Mouse (Mus musculus) left cerebral cortex, postnatal 36 days (tissue): ENCODE measurements at regions not wholly inside any gene's neighbourhood (a gene's known extent, or its start where the extent isn't known, plus 50 kb on each side); places are given as distances from the start of the nearest gene placed in this dataset.

Experiments used
- DNase-seq, 2 experiments: peaks; one replicate each; pipeline ENCODE4 v3.0.0; 2021 to 2022; ENCODE audit warnings: low spot score in 2 of 2, mixed read lengths in 1 of 2
- intact Hi-C: fragments of 180-260 bp; cut with DNase I; formaldehyde crosslinking; loops from one replicate; pipeline ENCODE4 v1.15.1; 2025

DNA sequence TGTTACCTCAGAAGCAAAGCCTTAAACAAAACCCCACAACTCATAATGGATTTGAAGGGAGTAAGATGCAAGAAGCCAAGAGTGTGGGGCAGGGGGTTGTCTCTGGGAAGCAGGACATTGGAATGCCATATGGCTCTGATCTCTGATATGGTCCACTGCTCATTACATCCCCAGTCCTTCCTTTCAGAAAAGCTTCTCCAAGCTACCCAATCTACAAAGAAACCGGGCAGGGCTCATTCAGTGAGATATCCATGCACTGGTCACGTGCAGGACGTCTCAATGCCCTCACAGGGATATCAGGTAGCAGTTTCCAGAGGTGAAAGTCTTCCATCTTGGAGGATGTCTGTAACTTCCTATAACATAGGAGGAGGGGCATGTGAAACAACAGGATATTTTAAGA is 61.8 kb upstream of the Aco1 start:
- DNase-seq, result no peak
- intact Hi-C loops, result no loop called here

- intact Hi-C loops, result no loop called here
- DNase-seq, result no peak
Observed at GRCm38 (mm10) chr4:40090295-40090694, 52.6 kb upstream of the Aco1 start.
